Mouse (Mus musculus): ENCODE results near the gene Zfp26.

Zfp26 gene

DNA sequence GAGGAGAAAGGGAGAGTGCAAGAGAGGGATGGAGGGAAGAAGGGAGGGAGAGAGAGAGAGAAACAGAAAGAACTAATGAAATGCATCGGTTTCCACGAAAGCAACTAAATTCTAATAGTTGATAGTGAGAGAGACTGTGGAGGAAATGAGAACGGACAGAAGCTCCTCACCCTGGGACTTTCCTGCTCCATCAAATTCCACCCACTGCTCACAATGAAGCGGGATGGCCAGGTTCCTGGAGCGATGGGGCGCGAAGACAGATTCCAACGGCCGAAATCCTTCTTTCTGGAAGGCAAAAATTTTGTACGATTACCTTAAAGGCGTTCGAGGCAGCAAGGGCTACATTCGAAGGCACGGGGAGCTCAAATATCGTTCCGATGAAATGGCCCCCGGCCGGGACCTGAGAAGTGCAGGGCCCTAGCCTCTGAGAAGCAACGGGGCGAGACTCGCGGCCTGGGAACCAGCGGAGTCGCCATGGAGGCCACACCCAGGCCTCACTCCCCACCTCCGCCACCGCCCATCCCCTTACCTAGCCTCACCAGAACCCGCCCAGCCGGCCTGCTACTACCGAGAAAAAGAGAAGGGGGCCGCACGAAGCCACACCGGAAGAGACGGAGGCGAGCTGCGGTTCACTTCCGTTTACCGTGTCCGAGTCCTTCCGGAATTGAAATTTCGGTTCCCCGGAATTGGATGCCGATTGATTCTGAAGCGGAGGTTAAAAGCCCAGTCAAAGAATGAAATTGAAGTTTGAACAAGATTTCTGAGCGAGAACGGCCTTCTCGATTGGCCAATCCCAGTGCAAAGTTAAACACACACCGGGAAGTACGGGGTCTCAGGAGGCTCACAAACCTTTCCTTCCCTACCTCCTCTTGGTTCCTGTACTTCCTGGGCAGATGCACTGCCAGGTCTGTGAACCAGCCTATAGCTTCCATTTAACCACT lies at the start of gene Zfp26:
Zfp26 (minus strand) TSS at position 786 of the 941 bp plus-strand sequence.
- DNase-seq (ENCODE audit: low read depth, low spot score), result peak; percentile 43

DNA sequence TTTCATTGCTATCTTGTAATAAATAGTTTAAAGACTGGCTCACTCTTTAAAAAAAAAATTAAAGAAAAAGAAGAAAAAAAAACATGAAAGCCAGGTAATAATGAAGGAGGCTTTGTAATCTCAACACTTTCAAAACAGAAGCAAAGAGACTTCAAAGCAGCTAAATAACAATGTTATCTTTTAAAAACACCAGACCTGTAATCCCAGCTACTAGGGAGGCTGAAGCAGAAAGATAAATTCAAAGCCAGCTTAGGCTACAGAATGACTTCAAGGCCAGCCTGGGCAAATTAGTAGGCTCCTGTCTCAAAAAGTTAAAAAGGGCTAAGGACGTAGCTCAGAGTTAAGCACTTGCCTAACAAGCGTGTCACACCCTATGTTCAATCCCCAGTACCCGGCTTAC lies 49.7 kb upstream of the Zfp26 start:
- no peak for DNase-seq (ENCODE audit: low read depth, low spot score)

DNA sequence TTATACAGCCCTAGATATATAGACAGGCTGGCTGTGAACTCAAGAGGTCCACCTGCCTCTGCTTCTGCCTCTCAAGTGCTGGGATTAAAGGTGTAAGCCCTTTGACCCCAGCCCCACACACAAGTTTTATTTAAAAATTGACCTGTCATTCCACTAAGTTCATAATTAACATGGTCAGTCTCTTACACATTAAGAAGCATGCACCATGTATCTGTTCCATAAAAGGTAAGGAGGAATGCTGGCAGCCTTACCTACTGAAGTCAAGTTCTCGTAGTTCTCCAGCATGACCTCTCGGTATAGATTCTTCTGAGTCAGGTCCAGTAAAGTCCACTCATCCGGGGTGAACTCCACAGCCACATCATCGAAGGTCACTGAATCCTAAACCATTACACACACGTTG lies 44.8 kb upstream of the Zfp26 start:
- DNase-seq (ENCODE audit: low read depth, low spot score), result no peak

DNA sequence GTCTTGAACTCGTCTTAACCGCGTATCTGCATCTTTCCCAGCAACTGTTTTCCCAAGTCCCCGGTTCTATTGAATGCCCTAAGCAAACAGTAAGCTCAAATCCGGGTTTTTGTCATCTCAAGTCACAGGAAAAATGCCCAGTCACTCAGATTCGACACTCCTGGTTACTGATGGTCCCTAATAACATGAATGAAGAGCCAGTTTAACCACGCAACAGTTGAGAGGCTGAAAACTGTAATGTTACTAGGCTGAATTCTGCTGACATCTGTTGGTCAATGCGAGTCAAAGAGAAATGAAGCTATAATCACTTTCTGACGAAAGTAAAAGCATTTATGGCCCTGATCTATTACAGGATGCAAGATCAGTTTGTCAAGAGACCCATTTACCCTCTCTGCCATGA lies 33.3 kb upstream of the Zfp26 start:
- no peak for DNase-seq (ENCODE audit: low read depth, low spot score)

DNA sequence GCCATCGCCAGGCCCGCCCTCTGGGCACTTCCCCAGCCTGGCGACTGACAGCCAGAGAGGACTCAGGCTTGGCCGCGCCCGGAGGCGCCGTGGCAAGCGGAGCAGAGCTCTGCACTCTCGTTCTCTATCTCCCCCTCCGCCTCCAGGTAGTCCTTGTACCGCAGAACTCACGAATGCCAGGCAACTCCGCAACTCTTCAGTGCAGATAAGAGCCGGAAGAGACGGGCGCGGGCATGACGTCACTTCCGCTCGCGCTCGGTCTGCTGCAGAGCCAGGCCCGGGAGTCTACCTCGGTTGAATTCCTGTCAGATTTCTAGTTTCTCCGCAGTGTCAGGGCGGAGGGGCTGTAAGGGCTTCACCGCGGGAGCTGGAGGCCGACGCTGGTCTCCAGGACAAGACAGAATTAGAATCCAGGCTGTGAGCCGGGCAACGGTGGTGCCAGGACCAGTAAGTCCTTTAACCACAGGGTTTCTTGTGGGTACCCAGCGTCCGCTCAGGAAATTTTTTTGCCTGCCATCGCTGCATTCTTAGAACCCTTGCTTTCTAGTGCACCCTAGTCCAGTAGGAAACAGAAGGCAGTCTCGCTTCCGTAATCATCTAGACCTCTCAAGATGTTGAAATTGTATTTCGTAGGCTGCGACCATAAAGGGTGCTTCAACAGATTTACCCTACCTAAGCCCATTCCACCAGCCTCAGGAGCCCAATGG lies 32.7 kb upstream of the Zfp26 start, which contains the start of gene Zfp426:
Zfp426 (minus strand) TSS at position 220 of the 707 bp plus-strand sequence.
- DNase-seq (ENCODE audit: low read depth, low spot score), result peak; percentile 86

DNA sequence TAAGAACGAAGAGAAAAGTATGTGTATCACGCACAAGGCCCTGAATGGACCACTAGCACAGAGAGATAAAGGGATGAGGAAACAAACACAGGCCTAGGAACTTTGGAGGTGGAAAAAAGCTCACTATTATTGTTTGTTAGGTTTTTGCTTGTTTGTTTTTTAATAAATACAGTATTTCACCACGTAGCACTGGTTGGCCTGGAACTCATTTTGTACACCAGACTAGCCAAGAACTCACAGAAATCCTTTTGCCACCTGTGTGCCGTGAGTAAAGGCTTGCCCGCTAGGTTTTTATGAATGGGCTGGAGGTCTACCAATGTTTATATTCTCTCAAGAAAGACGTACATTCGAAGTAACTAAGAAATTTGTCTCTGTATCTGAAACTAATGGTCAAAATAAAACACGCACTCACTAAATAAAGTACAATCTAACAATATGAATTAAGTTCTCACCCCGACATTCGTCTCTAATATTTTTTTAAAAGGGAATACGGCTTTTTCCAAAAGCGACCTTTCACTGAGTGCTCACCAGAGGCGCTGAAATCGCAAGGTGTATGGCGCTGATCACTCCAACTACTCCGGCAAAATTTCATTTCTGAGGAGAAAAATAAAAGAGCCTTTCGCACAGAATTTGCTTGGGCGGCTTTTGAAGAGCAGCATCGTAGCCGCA lies 32.0 kb upstream of the Zfp26 start:
- DNase-seq (ENCODE audit: low read depth, low spot score), result no peak

DNA sequence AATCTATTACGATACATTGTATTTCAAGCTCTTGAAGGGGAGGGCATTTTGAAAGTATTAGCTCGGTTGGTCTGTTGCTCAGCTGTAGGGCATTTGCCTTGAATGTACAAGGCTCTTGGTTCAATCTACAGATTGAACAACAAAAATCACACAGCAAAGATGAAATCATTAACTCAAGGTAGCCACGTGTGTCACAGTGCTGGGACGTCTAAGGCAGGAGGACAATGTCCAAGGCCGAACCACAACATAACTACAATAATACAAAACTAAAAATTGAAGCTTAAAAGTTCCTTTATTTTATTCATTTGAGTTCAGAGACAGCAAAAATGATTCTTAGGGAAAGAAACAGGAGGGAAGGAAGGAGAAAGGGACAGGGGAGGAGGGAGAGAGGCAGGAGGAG lies 29.6 kb upstream of the Zfp26 start:
- DNase-seq (ENCODE audit: low read depth, low spot score), result no peak

DNA sequence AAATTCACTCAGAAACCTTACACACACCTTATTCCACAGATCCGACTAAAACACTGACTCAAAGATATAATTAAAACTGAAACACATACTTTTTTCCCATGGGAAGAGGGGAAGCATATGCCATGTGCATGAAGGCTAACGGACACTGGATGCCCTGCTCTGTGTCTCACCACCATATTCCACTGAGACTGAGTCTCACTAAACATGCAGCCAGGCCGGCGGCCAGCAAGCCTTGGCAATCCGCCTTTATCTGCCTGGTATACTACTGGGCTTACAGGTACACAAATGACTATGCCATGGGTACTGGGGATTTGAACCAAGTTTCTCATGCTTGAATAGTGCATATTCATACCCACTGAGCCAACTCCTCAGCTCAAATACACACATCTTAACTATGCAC lies 19.4 kb upstream of the Zfp26 start:
- no peak for DNase-seq (ENCODE audit: low read depth, low spot score)

DNA sequence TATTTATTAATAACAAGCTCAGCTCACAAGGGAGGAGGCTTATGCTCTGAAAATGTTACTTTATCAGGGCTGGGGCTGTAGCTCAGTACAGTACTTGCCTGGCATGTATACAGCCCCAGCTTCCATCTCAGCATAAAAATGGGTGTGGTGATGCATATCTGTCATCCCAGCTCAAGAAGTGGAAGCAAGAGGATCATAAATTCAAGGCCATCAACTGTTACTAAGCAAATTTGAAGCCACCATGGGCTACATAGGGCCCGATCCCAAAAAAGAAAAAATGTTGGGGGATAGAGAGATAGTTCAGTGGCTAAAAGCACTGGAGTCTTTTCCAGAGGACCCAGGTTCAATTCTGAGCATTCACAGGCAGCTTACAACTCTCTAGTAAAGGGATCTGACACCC lies 16.7 kb upstream of the Zfp26 start:
- no peak for DNase-seq (ENCODE audit: low read depth, low spot score)

DNA sequence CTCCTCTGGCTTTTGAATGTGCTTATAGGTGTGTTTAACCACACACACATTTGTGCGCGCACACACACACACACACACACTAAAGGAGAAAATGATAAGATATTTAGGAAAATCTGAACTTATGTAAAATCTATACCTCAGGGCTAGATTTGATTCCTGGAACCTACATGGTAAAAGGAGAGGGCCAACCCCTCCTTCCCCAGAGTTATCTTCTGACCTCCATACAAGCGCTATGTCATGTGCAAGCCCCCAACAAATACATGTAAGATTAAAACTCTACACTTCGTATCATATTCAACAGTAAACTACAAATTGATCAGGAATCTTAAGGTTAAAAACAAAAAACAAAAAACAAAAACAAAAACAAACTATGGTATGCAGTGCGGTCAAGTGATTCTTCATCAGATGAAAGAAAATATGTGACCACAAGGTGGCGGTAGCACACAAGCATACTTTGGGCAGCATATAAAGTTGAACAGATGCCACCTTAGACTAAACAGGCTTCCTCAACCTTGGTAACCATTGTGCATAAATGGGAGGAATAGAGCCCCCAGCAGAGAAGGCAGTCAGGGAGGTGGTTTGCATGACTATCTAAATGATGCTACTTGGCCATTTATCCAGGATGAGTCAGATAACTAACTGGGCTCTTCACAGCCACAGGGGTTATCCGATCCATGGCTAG lies 6.9 kb upstream of the Zfp26 start:
- peak; percentile 56 for DNase-seq (ENCODE audit: low read depth, low spot score)

DNA sequence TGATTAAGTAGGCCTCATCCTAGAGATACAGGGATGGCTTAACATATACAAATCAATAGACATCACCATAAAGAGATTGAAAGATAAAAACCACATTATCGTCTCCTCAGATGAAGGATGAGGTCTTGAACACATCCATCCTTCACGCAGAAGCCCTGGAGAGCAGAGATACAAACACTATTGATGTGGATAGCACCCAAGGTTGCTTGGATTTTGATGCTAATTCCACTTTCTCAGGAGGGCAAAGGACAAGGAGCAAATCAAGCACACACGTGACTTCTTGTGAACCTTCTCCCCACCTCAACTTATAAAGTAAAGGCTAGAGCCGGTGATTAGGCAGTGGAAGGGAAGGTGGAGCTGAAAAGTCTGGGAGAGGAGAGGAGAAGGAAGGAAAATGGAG lies 6.3 kb downstream of the Zfp26 start:
- no peak for DNase-seq (ENCODE audit: low read depth, low spot score)

DNA sequence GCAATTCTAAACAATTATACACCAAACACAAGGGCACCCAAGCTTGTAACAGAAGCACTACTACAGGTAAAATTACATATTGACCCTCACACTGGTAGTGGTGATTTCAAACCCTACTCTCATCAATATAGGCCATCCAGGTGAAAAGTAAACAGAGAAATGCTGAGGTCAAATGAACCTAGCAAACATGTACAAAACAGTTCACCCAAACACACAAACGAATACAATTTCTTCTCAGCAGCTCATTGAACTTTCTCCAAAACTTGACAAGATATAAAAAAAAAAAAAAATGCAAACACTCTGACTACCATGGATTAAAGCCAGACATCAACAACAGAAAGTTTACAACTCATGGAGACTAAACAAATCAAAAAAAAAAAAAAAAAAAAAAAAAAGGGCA lies 8.5 kb downstream of the Zfp26 start:
- no peak for DNase-seq (ENCODE audit: low read depth, low spot score)

DNA sequence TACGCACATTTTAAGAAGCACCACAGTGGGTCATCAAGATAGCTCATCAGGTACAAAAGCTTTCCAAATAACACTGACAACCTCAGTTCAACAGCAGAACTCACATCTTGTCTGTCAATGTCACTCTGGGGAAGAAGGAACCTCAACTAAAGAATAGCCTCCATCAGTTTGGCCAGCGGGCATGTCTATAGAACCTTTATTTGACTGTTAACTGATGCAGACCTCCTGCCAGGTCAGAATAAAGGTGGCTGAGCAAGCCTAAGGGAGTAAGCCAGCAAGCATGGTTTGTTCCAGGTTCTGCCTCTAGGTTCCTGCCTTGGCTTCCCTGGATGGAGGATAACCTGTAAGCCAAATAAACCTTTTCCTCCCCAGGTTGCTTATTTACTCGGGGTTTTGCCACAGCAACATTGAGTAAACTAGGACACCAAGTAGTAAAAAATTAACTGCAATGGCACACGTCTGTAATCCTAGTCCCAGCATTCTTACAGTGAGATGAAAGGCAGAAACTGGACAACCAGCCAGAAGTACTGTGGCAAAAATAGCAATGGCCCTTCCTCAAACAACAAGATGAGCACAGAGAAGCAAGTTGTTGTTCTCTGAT lies 16.7 kb downstream of the Zfp26 start:
- no peak for DNase-seq (ENCODE audit: low read depth, low spot score)

DNA sequence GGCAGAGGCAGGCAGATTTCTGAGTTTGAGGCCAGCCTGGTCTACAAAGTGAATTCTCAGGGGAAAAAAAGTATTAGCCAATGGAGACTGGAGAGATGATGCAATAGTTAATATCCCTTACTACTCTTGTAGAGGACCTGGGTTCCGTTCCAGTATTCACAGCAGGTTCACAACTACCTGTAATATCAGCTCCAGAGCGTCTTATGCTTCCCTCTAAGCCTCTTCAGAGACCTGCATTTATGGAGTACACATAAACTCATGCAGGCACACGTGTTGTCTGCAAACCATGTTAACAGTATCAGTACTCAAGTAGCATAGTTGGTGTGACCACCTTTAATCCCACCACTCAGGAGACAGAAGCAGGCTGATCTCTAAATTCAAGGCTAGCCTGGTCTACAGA lies 30.0 kb downstream of the Zfp26 start:
- no peak for DNase-seq (ENCODE audit: low read depth, low spot score)

DNA sequence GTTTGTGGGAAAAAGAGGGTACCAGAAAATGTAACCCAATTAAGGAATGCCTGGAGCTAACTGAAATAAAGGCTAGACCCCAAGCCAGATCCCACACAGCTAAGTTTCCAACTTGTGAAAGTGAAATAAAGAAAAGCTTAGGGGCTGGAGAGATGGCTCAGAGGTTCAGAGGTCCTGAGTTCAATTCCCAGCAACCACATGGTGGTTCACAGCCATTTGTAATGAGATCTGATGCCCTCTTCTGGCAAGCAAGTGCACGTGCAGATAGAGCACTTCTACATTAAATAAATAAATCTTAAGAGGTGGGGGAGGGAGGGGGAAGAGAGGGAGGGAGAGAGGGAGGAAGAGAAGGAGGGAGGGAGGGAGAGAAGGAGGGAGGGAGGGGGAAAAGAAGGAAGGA lies 48.5 kb downstream of the Zfp26 start:
- no peak for DNase-seq (ENCODE audit: low read depth, low spot score)

DNA sequence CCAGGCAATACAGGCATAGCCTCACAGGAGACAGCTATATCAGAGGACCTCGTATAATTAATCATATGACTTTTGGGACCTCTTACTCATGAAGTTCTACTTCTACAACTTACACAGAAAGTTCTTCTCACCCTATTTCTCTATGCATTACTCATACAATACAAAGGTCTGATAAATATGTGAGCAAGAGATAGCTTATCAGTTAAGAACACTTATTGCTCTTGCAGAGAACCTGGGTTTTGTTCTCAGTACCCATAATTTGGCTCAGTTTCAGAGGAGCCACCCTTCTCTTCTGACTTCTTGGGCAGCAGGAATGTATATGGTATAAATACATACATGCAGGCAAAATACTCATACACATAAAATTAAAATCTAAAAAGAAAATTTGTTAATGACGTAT lies 50.6 kb downstream of the Zfp26 start:
- DNase-seq (ENCODE audit: low read depth, low spot score), result no peak

DNA sequence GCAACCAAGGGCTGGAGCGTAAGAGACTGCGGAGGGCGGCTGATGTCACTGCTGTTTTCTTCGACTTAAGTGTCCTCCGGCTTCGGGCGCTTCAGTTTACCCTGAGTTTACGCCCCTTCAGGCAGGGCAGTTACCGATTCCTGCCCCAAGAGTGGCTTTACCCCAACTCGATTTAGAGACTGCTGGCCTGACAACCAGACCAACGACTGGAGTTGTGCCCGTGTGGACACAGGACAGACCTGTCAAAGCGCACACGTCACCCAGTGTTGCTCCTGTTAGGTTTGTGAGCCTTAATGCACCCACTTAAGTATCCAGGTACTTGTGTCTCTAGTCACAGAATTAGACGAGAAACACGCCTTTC lies 74.6 kb downstream of the Zfp26 start:
- DNase-seq (ENCODE audit: low read depth, low spot score), result no peak

DNA sequence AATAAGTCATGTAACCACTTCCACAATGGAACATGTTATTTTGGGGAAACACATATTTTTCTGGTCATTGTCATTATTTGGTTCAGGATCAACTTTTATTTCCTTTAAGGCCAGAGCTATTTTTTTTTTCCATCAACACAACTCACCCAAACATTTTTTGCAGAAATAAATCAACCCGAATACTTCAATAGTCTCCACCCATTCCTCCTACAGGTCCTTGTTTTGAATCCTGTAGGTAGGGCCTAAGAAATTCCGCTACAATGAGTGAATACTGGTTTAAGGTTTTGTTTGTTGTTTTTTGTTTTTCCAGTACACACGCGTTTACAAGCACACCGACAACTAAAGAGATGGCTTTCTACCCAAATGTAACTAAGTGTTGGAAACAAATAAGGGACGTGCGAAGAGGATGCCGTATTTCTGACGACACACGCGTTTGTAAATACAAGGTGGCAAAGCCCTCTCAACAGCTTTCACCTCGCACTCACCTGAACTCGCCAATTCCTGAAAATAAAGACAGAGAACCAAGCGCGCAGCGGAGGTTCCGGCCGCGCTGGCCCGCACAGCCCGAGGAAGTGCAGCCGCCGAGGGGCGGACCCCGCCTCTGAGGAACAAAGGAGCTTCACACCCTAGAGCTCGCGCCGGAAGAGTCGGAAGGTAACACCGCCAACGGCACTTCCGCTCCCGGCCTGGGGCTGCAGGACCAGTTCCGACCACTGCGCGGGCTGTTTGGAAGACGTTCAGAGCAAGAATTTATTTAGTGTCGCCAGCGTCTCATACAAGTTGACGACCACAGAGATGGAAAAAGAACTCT lies 75.2 kb downstream of the Zfp26 start, which contains the start of gene Zfp560:
Zfp560 (minus strand) TSS at position 646 of the 811 bp plus-strand sequence.
- peak; percentile 90 for DNase-seq (ENCODE audit: low read depth, low spot score)

DNA sequence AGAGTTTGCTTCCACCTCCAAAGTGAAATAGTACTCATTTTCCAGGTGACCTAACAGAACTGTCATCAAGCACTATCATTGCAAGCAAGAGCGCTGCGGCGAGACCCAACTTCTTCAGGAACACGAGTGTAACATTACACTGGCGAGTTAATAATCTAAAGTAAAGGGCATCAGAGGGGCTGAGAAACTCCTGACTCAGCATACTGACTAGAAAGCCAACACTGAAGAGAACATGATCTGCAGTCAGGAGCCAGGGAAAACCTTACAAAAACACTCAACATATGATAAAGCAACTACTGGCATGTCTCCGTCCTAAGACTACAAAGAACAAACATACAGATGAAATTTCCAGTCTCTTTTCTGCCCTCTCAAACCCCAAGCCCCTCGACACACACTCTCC lies 76.3 kb downstream of the Zfp26 start:
- DNase-seq (ENCODE audit: low read depth, low spot score), result no peak

Data from embryo, embryonic 11.5 days (tissue).